Mouse (Mus musculus): ENCODE results near the gene Aldh1a2.

Aldh1a2 gene

DNA sequence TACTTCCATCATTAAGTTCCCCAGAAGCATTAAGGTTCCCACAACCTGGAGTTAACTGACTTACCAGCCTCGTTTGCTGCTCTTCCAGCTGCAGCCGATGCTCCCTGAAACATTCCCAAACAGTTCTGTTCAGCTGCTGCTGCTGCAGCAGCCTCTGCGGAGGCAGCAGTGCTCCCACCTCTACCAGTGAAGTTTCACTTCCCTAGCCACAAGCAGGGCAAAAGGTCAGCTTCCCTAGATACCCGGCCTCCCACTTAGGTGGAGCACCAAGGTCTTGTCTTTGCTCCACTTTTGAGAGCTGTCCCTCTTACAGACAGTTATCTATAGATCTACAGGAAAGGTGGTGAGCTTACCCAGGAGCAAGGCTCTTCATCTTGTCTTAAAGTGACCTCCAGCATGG, 2.0 kb upstream of the Aldh1a2 start:
- in situ Hi-C loops (cut with MboI, MseI): no loop called here

DNA sequence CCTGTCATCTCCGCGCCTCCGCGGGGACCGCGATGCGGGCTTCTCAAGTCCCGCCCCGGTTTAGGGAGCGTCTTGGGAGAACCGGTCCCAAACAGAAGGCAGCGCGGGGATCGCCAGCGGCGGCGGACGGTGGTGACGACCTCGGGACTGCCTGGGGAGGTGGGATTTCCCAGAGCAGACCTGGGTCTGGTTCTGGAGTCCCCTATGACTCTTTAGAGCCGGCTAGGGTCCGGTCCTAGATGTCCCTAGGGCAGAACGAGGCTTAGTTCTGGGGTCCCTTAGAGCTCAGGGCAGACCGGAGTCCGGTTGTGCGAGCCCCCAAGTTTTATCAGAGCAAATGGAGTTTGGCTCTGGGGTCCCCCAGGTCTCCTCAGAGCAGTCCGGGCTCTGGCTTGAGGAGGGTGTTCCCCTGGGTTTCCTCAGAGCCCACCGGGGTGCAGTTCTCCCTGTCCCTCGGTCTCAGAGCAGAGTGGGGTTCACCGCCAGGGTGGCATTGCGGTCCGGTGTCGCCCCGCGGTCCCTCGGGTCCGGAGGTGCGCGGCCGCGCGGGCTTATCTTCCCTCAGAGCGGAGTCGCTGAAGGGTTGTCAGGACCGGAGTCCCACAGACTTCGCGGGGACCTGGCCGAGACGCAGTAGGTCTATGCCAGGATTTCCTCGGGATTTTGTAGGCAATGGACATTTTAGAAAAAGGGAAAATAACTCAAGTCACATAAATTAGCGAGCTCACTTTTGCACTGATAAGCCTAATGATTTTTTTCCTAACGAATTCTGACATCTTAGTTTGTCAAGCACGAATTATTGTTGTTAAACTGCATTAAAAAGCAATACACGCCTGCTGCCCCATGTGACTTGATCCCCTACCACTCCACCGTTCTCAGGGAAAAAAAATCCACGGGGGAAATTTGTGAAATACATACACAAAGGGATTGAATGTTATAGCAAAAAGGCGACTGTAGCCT, 727 bp downstream of the Aldh1a2 start:
- in situ Hi-C loops (cut with MboI, MseI): loop anchor here (5.0 kb wide), 2 partner anchors 49 to 81 kb away; partner anchors contain the start of gene Aqp9 (in 1 of the 2)

DNA sequence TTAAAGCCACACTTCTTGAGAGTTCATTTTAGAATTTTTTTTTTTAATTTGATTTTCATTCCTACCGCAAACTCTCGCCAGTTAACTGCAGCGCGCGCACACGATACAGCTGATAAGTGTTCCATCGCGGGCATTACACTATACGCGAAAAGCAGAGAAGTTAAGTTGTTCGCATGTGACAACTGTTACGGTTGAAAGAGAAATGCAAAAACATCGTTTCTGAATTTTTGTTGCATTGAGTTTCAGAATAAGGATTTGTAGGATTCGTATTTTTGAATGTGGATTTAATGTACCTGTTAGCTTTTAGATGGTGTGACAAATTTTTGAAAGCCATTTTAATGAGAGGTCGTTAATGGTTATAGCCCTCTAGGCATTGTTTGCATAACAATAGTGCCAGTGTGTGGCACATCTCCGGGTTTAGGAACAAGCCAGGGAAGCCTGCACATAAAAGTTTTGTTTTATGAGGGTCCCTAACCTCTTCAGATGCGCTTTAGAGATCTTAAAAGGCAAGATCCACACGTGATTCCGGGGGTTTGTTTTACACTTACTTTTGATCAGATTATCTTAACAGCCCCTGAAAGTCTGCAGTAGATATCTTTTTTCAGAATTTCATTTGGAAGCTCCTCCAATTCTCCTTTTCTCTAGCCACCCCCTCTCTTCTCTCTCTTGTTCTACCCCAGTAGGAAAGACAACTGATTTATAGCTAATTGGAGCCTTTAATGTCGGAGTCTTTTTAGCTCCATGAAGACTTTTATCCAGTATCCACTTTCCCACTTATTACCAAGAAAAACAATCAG, 1.6 kb downstream of the Aldh1a2 start:
- in situ Hi-C loops (cut with MboI, MseI): loop anchor here (5.0 kb wide), 2 partner anchors 50 to 80 kb away; partner anchors contain the start of gene Aqp9 (in 1 of the 2)

DNA sequence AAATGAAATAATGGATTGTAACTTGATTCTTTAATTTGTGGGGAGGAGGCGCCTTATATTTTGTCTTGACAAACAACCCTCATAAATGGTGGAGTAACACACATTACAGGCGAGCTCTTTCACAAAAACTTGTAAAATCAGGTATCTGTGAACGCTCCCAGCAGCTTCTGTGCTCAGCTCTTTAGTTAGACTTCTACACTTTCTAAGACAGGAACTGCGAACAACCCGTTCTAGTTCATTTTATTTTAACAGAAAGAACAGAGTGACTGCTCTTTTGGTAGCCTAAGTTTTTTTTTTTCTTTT, 2.2 kb downstream of the Aldh1a2 start:
- in situ Hi-C loops (cut with MboI, MseI): loop anchor here (5.0 kb wide), 2 partner anchors 50 to 80 kb away; partner anchors contain the start of gene Aqp9 (in 1 of the 2)

DNA sequence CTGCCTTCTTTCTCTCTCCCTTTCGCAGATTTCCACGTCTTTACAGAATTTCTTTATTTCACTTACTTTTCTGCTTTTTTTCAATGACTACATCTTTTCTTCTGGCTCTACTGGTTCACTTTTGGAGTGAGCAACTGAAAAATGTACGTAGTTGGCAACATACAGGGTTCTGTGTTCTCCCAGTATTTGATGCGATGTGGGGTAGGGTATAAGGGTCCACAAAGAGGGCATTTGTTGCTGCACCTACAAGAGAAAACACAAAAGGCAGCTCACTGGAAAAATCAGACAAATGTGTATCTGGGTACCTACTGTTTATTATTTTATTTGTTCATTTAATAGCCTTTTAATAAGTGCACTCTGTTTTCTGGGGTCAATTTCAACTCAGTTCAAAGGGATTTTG, 3.6 kb downstream of the Aldh1a2 start:
- in situ Hi-C loops (cut with MboI, MseI): loop anchor here (5.0 kb wide), 2 partner anchors 52 to 78 kb away; partner anchors contain the start of gene Aqp9 (in 1 of the 2)

DNA sequence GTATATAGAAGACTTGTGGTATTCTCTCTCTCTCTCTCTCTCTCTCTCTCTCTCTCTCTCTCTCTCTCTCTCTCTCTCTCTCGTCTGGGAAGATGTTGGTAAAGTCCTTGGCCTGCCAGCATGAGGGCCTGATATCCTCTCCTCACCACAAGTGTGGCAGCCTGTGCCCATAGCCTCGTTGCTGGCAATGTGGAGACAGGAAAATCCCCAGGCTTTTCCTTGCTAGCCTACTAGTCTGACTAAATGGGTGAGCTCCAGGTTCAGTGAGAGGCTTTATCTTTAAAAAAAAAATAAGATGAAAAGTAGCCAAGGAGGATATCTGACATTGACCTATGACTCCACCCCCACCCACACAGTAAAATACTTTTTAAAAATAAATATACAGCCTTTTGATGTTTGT, 4.8 kb downstream of the Aldh1a2 start:
- in situ Hi-C loops (cut with MboI, MseI): no loop called here

DNA sequence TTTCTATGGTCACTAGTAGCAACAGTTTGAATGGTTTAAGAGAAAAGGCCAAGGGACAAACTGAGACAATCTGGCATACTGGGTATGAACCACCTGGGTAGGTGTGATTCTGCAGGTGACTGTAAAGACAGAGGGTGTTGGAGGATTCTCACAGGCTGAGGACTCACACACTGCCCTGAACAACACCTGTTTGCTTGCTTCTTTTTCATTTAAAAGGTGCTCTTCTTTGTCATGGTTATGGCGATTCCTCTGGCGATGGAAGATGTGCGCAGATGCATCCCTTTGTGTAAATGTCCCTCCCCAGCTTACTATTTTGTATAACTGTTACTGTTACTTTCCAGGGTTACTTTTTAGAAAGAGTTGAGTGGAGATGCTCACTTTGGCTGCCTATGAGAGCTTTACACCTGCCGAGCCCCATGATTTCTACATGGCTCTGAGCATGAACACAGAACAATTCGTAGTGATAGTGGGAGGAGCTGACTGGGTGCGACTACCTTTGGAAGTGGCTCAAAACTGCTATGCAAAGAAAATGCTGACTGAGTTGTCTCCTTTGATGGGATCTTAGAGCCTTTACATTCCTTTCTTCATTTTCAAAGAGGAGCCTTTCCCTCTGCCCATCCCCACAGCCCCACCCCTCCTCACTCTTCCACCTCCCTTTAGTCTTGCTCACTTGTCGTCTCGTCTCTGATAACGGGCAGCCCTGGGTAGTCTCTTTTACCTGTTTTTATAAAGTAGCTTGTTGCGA, 11.8 kb downstream of the Aldh1a2 start:
- in situ Hi-C loops (cut with MboI, MseI): no loop called here

DNA sequence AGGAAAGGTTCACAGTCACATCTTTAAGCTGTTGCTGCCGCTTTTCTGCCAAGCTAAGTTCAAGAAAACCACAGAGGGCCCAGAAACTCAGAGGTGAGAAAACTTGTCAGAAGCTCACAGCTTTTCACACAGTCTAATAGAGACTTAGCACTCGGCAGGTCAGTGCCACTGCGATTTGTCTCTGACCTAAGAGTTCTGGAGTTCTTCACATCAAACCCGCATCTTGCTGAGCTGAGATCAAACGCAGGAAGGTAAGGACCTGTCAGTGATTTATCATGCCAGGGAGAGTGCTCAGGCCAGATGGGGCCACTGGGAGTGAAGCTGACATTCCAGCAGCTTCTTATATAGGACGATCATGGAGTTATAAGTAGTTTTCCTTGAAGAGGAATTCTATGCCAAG, 14.4 kb downstream of the Aldh1a2 start:
- in situ Hi-C loops (cut with MboI, MseI): no loop called here

DNA sequence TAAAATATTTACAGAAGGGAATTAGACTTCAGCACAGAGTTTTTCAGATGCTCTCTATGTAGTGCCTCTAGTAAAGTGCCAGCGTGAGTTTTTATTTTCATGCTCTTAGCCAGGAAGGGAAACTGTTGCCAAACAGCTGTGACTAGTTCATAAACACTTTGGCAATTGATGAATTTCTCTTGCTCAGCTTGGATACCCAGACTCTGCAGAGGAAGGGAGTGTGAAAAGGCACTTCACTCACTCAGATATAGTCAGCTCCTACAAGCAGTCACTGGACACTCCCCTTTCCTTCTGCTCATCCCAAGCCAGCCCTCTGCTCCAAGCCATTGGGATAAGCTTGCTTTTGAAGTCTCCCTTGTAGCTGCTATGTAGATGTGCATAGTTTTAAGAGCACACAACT, 21.0 kb downstream of the Aldh1a2 start:
- in situ Hi-C loops (cut with MboI, MseI): no loop called here

DNA sequence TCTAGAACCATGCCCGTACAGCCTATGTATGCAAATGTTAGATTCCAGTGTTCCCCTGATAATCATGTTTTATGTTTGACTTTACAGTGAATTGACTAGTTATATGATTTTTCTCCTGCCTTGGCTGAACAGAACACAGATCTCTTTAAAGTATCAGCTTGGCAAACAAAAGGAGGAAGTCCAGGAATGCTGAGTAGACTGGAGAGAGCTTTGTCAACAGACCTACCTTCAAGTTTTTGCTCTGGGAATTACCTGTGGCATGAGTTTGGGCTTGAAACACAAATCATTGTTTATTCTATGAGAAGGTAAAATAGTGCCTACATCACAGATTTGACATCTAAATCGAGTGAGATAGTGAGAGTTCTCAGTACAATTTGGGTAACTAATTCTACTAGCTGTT, 24.3 kb downstream of the Aldh1a2 start:
- in situ Hi-C loops (cut with MboI, MseI): loop anchor here in 1 of 2 experiments (10.0 kb wide), 1 partner anchor 885 kb away; no protein-coding TSS in a partner anchor

DNA sequence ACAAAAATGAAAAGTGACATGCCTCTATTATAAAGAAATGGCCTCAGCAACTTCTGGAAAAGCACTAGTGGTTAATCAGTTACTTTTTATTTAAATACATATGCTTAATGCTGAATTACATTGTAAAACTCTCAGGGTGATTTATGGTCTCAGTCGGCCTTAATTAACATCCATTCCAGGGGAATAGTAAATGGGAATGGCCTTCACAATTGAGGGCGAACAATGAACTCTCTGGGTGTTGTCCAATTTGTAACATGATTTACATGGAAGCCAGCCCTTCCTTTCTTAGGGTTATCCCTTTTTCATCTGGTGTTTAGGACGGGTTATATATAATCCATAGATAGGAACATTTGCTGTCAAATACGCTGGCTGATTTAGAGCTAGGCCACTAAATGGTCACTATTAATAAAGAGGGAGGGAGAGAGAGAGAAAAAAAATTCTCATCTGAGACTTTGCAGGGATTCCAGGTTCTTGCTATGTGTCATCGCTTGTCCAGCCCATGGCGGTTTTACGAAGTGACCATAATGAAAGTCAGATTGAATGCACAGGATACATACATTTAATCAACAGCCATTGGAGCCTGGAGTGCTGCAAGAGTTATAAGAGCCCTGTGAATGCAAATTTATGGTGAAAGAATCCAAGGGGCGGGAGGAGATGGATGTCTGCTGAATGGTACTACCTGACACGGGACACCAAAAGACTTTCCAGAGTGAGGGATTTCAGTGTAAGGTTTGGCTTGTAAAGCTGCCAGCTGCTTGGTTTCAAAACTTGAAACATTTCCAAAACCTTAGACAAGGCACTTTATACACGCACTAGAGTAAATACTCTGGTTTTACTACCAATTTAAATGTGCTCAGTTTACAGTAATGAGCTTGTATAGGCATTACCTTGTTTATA, 26.2 kb downstream of the Aldh1a2 start:
- in situ Hi-C loops (cut with MboI, MseI): loop anchor here in 1 of 2 experiments (10.0 kb wide), 1 partner anchor 883 kb away; no protein-coding TSS in a partner anchor

DNA sequence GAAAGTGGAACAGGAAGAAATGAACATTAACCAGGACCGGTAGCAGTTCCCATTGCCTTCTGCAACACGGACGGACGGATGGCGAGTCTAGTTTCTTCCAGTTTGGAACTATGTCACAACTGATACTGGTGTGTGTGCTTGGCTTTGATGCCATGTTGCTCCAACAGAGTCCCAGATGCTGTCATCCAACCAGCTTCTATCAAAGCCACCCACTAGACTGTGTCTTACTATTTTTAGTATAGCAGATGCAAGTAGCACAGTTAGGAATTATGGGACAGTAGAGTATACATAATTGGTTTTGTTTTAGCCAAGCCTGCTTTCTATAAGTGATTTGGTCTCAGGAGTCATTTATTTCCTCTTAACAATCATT, 26.8 kb downstream of the Aldh1a2 start:
- in situ Hi-C loops (cut with MboI, MseI): loop anchor here in 1 of 2 experiments (10.0 kb wide), 1 partner anchor 882 kb away; no protein-coding TSS in a partner anchor

DNA sequence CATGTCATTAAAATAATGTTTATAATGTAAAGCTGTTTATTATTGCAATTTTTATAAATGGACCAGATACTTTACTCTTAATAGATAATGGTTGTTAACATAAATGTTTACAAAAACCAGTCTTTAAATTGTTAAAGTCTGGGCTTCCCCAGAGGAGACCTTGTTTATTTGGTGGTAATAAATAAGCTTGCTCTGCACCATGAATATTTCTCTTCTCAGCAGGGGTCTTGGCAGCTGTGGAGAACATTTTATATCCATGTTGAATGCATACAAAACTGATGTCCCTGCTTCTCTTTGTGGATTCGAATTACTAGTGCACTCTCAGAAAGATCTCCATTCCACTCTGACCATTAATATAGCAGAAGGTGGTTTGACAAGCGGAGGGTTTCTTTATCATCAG, 38.8 kb downstream of the Aldh1a2 start:
- in situ Hi-C loops (cut with MboI, MseI): no loop called here

DNA sequence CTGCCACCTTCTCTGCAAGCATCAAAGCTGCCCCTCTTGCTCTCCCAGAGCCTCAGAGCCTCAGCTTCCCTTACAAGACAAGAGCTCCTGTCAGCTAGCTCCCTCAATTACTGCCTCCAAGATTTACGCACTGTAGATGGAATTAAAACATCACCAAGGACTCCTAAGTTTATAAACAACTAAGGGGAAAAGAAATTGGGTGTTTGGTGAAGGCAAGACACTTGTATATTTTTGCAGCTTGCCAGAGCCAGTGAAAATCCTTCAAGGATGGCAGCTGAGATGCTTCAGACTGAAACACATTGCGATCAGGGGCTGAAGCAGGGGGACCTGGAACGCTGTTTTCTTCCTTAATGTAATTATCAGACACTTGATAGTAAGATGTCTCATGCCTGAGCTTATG, 47.1 kb downstream of the Aldh1a2 start:
- in situ Hi-C loops (cut with MboI, MseI): no loop called here

DNA sequence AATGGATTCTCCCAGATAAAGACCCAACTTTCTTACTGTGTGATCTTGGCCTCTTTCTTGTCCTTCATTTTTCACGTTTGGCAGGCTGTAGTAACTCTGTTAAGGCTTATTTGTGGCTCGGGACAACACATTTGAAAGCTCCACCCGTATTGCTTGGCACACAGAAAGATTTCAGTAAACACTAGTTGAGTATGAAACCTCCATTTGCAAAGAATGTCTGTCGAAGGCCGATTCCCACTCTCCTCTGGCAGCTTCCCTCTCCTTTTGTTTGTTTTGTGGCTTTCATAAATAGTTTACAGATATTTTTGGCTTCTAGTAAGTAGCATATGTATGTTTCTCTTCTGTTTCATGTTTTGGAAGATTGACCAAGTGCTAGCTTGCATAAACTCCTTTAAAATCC, 54.1 kb downstream of the Aldh1a2 start:
- in situ Hi-C loops (cut with MboI, MseI): no loop called here

DNA sequence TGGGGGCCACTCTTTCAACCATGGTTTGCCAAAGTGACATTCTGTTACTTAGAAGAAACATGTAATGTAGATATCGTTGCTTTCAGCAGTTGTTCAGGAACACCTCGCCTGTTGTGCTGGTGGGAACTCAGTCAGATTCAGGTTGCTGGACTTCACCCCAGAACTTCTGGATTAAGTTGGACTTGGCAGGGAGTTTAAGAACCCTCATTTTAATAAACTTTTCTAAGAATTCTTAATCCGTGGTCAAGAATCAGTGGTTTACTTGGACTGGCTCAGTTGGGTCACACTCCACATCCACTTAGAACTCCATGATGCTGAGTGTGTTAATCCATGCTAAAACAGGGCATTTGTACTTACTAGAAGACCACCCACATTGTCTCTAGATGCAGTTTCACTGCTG, 54.6 kb downstream of the Aldh1a2 start:
- in situ Hi-C loops (cut with MboI, MseI): no loop called here

DNA sequence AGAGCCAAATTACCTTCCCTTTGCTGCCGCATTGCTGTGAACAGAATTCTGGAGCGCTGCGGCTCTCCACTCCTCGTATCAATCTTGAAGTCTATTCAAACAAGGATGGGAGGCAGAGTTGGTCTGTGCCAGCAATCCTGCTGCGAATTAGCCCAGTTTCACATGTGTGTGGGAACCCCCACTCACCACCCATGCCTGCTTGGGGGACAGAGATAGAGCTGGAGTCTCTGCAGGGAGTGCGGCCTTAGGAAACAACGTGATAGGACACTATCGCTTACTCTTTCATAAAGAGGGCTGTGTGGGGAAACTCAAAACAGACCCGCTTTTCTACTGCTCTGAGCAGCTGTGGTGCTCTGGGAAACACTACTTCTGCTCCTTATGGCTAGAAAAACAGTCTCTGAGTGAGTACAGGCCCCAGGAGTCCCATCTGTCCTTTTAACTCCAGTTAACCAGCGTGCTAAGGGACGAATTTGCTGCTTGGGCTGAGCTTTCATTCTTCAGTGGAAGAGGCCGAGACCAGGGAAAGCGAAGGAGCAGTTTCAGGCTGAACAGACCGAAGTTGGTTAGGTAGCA, 60.6 kb downstream of the Aldh1a2 start:
- in situ Hi-C loops (cut with MboI, MseI): no loop called here

DNA sequence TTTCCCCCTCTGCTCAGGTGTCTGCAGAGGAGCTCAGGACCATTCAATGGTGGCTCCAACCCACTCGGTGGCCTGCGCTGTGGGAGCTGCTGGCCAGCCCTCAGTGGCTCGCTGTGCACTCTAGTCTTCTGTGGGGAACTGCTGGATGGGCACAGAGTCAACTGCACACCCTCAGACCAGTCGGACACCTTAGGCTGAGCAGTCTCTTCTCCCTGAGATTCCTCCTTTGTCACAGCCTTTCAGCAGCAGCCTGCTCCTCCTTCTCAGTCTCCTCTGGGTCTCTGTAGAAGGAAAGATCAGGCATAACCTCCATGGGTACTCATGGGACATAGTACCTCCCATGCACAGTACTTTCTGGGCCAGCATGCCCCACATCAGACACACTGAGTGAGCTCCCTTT, 63.2 kb downstream of the Aldh1a2 start:
- in situ Hi-C loops (cut with MboI, MseI): no loop called here

DNA sequence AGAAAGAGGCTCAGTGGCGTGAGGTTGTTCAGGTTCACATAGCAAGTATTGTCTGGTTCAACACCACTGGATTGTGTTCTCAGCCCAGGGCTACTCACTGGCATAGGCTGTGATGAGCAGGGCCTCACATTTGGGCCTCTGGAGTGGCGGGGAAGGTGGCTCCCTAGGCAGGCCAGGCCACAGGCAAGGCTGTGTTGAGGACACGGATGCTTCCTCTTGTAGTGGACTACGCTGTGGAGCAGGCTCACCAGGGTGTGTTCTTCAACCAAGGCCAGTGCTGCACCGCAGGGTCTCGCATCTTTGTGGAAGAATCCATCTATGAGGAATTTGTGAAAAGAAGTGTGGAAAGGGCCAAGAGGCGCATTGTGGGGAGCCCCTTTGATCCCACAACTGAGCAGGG, 67.6 kb downstream of the Aldh1a2 start:
- in situ Hi-C loops (cut with MboI, MseI): no loop called here

DNA sequence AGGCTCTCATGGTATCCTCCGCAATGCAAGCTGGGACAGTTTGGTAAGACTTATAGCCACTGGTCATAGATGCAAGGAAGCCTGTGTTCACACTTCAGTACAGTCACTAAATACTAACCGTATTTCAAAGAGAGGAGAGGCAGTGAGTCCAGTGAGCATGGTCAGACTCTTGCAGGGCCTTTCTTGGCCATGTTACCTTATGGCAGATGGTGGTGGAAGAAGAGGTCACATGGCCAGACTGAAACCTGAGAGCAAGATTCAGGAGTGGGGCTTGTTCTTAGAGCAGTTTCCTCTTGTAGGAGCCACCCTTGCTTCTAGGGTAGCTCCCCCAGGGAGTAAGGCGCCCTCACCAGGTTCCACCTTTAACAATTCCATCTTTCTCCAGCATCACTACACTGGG, 69.6 kb downstream of the Aldh1a2 start:
- in situ Hi-C loops (cut with MboI, MseI): no loop called here

Data from T-helper 17 cell (primary cell).